Mouse (Mus musculus) layer of hippocampus, adult 2 months (tissue): ENCODE measurements around the gene Oasl1. TPM values are rescaled to one million over a fixed set of nuclear protein-coding genes. Genes with fewer than 3 reads are reported as not detected.

Experiments
- DNase-seq, 2 experiments: peaks; one replicate each; pipeline ENCODE4 v3.0.0; 2022; ENCODE audit warnings: low spot score in 2 of 2
- H3K27ac ChIP-seq: fragments of 200-600 bp; 2 replicates; pipeline ENCODE4 v1.8.1; 2022
- H3K4me3 ChIP-seq: fragments of 200-600 bp; 2 replicates; pipeline ENCODE4 v1.8.1; 2022; ENCODE audit warnings: mild to moderate bottlenecking
- CTCF ChIP-seq: fragments of 200-600 bp; conservative IDR thresholded peaks from 2 replicates; pipeline ENCODE4 v1.8.1; 2022; ENCODE audit warnings: antibody characterized with exemption, mild to moderate bottlenecking, moderate library complexity
- total RNA-seq, 2 experiments: library from RNA; stranded (reverse); gene quantifications; 2 replicates each; pipeline ENCODE4 v1.2.3; 2021

Gene Oasl1
- total RNA-seq, 2 experiments from 2014 or later: not detected

DNA sequence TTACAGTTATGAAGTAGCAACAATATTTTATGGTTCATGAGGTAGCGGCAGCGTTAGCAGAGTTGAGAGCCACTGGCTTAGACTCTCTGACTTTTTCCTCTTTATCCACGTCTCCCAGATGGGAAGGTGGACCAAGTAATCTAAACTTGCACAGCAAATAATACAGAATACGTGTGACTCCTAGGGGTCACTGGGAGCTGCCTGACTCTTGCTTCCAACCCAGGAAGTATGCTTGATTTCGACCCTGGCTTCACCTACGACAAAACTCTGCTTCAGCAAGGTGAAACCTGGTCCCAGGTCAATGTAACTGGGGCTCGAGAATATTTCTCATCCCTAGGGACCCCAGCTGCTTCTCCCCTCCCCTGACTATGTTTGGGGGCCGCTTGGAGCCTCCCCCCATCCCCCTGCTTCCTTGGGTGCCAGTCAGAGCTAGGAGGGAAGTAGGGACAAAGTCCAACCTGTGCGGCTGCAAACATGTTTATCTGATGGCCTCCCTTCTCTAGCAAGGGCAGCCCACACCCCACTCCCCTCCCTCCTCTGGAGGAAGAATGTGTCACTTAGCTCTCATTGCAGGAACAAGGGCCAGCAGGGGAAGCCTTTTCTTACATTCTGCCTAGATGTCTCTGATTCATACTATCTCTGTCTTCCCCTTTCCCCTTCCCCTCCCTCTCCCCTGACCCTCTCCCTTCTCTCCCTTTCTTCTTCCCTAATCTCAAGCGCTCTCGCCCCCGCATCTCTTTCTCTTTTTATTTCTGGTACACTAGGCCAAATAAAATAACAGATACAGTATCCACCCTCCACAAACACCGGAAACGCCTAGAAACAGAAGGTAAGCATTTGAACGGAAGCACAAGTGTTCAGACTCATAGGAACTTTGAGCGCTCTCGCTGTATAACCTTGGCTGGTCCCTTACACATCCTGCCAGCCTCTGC lies 42.2 kb downstream of the Oasl1 start:
- Histone ChIP-seq H3K4me3 (no peak overlapping the region), H3K27ac (no peak overlapping the region)
- no peak for TF ChIP-seq CTCF
- no peak for DNase-seq

DNA sequence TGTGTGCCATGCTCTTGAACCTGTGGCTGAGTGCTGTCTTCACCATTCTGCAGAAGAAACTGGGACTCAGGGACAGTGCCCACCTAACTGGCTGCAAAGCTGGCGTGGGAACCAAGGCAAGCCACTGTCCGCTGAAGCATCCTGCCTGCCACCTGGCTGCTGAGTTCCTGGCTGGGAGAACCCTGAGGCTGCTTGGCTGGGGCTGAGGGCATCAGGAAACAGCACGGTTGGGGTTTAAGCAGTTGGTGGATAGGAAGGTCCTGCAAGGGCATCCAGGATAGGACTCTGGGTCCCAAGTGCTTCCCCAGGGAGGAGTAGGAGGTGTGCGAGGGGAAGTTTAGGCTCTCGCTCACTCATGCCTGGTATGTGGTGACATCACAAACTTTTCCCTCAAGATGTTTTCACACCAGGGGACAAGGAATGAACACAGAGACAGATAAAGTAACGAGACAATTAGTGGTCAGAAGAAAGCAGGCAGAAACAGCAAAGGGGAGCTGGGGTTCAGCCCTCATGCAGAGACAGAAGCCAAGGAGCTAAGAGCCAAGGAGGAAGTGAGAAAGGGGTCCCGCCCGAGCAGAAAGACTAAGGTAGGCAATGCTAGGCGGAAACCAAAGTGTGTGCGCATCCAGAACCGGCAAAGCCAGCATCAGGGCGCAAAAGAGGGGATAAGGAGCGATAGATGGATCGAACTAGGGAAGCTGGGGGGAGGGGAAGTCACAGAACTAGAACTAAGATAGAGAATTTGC lies 44.7 kb downstream of the Oasl1 start:
- no peak for TF ChIP-seq CTCF
- Histone ChIP-seq H3K4me3 (no peak overlapping the region), H3K27ac (no peak overlapping the region)
- DNase-seq: no peak

DNA sequence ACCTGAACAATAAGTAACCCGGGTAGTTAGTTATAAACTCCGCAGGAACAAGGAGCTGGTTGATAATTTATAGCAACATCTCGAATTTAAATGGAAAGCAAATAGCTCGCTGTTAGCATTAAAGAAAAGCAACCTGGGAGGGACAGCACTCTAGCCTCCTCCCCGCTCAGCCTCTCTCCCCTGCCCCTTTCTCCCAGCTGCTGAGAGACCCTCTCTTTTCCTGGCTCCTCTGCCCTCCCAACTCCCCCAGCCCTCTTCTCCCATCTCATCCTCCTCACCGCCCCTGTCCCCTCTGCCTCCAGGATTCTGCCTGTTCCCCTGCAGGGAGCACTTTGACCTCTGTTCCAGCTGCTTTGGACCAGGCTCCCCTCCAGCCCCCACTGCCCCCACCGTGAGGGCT lies 45.6 kb downstream of the Oasl1 start:
- TF ChIP-seq CTCF: no peak
- H3K27ac ChIP-seq: no peak overlapping the region
- no peak for DNase-seq
- no peak overlapping the region for H3K4me3 ChIP-seq

DNA sequence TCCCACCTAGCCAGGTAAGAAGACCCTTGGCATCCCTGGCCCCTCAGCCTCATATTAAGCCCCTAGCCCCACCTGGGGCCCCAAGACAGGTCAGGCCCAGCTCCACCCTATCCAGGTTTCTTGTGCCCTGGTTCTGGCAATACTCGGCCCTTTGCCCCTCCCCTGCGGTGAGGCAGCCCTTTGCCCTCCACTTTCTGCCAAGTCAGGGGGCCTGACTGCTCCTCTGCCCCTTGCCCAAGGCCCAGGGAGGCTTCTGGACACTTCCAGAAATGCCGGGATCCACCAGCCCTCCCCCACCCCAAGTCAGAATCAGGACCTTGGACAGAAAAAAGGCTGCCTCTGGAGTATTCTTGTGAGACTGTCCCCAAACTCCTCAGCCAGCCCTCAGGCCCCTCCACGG lies 46.0 kb downstream of the Oasl1 start:
- Histone ChIP-seq H3K4me3 (no peak overlapping the region), H3K27ac (no peak overlapping the region)
- no peak for DNase-seq
- TF ChIP-seq CTCF: no peak

DNA sequence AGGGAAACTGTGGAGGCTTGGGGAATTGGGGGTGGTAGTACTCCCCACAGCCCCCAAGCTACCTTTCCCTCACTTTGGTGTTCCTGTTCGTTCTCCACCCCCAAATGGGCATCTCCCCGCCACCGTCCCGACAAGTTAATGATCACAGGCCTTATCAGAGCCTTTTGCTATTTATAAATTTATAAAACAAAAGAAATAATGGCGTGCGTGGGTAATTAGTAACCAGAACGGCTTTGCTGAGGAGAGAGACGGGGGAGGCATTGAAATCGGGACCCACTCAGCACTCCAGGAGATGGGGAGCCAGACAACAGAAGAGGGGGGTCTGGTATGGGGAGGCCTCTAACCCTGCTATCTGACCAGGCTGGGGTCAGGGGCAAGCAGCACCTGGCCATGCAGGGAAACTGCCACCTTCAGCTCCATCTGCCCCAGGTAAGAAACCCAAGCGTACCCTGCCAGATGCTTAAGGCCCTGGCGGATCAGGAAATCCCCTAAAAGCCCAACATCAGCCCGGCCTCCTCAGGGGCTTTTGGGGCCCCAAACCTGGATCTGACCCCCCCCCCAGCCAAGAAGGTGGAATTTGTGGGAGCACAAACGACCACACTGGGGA lies 46.7 kb downstream of the Oasl1 start:
- no peak overlapping the region for H3K4me3 ChIP-seq
- no peak for DNase-seq
- no peak overlapping the region for H3K27ac ChIP-seq
- no peak for TF ChIP-seq CTCF

DNA sequence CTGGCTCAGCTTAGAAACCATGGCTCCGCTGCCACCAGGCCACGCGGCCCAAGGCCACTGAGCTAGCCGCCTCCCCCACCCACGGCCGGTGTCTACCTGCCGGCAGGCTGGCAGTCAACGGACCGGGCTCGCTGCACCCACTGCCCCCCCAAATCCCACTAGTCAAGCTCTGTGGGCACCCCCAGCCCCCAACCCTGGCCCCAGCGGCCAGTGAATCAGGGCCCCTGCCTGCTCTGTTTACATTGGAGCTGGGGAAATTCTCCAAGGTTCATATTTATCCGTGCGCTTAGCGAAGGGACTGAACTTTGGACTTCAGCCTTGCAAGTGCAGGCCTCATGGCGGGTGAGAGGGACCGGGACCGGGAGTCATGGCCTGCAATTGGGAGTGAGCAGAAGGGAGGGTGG lies 47.8 kb downstream of the Oasl1 start, which contains the start of gene Hnf1a:
Hnf1a (minus strand) TSS at position 271 of the 404 bp plus-strand sequence.
- Histone ChIP-seq H3K4me3 (no peak within 1 kb of the TSS), H3K27ac (no peak within 1 kb of the TSS)
- DNase-seq: no peak
- no peak for TF ChIP-seq CTCF

DNA sequence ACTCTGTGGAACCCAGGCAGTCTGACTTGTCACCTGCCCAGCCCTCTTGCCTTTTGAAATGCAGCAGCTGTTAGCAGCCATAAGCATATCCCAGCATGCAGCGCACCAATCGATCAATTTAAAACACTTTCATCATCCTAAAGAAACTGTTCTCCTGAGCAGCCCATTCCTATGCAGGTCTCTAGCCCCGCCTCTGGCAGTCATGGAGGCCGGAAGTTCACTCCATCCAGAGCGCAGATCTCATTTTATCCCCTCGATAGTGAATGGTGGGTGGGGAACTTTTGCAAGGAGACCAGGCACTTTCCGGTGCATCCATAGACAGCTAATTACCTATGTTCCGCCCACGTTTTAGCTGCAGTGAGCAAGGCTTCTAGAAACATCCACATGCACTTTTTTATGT lies 49.2 kb downstream of the Oasl1 start:
- Histone ChIP-seq H3K27ac (no peak overlapping the region), H3K4me3 (no peak overlapping the region)
- no peak for TF ChIP-seq CTCF
- DNase-seq: no peak

DNA sequence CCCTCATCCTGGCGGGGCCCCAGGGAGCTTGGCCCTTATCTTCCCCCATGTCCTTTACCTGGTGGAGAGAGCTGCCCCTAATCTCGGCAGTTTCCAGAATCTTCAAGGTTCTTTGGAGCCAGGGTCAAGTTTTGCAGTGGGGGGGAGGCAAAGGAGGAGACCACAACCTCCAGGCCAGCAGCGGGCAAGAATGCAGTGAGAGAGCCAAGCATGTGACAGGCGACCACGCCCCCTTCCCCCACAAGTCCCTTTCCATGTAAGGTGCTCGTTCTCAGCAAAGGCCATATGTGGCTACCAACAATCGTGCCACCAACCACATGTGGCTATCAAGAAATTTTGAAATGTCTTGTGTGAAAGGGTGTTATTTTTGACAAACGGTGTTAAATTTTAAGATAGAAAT lies 50.1 kb downstream of the Oasl1 start:
- TF ChIP-seq CTCF: no peak
- DNase-seq: no peak
- no peak overlapping the region for H3K4me3 ChIP-seq
- no peak overlapping the region for H3K27ac ChIP-seq

DNA sequence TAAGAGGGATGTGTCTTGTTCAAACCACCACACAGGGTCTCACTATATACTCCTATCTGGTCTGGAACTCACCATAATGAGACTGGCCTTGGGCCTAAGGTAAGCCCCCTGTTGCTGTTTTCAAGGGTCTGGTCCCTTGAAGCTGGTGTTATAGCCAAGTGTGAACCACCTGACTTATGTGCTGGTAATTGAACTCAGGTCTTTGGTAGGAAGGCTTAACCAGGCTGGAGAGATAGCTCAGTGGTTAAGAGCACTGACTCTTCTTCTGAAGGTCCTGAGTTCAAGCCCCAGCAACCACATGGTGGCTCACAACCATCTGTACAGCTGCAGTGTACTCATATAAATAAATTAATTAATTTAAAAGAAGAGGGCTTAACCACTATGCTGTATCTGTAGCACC lies 53.9 kb downstream of the Oasl1 start:
- TF ChIP-seq CTCF: no peak
- no peak for DNase-seq
- H3K27ac ChIP-seq: no peak overlapping the region

DNA sequence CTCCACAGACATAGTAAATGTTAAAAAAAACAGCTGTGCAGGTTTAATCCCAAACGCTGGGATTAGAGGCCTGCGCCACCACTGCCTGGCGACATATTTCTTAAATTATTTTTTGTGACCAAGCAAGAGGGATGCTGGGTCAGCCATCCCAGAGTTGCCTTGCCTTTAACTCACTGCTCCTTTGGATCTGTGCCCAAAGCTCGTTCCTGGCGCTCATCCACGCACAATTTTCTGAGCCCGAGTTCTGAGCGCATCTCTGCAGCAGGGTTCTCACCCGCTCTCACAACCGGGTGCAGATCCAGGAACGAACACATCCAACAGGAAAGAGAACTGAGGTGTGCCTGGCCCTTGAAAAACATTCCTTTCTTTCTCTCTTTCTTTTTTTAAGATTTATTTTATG lies 55.4 kb downstream of the Oasl1 start:
- no peak overlapping the region for H3K27ac ChIP-seq
- no peak for TF ChIP-seq CTCF
- DNase-seq: no peak
- H3K4me3 ChIP-seq: no peak overlapping the region

More for the DNA sequence above, 53.9 kb downstream of the Oasl1 start:
- H3K4me3 ChIP-seq: no peak overlapping the region

DNA sequence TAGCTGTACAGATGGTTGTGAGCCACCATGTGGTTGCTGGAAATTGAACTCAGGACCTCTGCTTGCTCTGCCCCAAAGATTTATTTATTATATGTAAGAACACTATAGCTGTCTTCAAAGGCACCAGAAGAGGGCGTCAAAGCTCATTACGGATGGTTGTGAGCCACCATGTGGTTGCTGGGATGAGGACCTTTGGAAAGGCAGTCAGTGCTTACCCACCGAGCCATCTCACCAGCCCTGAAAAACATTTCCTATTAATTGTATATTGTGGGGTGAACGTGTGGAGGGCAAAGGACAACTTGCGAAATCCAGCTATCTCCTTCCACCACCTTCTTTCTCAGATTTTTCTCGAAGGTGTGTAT lies 55.8 kb downstream of the Oasl1 start:
- Histone ChIP-seq H3K4me3 (peak overlapping the region; percentile 54), H3K27ac (no peak overlapping the region)
- DNase-seq: peak in 1 of 2 experiments; percentile 22
- no peak for TF ChIP-seq CTCF

DNA sequence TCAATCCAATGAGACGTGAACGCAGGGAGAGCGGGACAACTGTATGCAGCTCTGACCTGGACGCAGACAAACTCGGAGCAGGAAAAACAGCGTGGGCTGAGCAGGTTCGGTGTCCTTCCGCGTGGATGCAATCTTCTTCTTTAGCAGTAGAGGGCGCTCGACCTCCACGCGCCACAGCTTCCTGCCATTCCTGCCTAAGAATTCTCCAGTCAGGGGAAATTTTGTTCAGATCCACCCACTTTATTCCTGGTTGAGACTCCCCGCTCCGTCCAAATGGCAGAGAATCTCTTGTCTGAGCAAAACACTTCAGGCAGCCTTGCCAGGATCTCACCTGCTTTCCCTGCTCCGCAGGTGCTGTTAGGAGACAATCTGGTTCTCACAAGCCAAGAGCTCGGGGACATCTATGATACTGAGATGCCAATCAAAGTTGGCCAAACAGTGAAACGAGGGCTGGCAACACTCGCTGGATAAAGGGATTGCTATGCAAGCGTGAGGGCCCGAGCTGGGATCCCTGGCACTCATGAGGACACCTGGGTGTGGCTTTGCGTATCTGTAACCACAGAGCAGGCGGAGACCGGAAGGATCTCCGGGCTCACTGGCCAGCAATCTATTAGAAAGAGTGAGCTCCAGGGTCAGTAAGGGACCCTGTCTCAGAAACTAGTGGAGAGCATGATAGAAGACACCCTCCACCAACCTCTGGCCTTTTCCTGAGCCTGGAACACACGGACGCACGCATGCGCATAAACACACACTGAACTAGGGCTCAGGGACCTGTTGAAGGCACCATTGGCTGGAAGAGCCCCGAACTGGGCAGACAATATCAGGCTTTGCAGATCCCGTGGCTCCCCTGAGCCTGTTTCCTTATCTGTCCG lies 56.4 kb downstream of the Oasl1 start:
- TF ChIP-seq CTCF: peak; percentile 90
- Histone ChIP-seq H3K4me3 (peak overlapping the region; percentile 54), H3K27ac (no peak overlapping the region)
- DNase-seq: peak; percentile 78 to 82
